Mouse (Mus musculus): ENCODE measurements around the gene Dennd4a. TPM values are rescaled to one million over a fixed set of nuclear protein-coding genes. Genes with fewer than 3 reads are reported as not detected.
A peak's percentile ranks its signal among the peaks of the same experiment; 100 is the strongest.

Gene Dennd4a
- polyA plus RNA-seq, 1 experiment from 2014 or later = 7.9 TPM

DNA sequence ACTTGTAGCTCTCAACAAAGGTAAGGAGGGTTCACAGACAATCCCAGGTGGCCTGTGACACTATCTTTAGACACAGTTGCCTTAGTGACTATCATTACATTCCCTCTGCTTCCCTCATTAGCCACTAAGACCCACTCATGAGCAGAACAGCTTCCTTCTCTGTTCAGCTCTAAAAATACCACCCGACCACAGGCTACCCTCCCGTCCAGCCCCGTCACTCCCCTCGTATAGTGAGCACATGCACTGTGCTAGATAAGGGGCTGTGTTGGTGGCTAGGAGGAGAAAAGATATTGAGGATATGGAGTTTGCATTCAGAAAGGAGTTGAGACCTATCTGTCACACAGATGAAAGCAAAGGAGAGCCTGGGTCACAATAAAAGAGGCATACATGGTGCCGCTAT is 127.4 kb downstream of the Dennd4a start:
- no peaks in the 10 kb centered on the region for H3K9me3 ChIP-seq (replicated peaks)
- no peak for DNase-seq (ENCODE audit: low spot score)
- H3K27ac ChIP-seq = no peak overlapping the region
- peaks cover 21% of the 10 kb centered on the region for H3K4me1 ChIP-seq
- H3K4me3 ChIP-seq = no peak overlapping the region
- H3K36me3 ChIP-seq = no peaks in the 10 kb centered on the region
- peaks cover 17% of the 10 kb centered on the region for H3K27me3 ChIP-seq (ENCODE audit: low read depth, poor library complexity, severe bottlenecking)
- WGBS = 84% methylated on average over 5 of the region's 5 CpGs

GRCm38 (mm10) chr9:64939281-64939680 is 128.1 kb downstream of the Dennd4a start:
- Histone ChIP-seq H3K27me3 (ENCODE audit: low read depth, poor library complexity, severe bottlenecking) (peaks cover 25% of the 10 kb centered on the region), H3K4me3 (no peak overlapping the region), H3K27ac (no peak overlapping the region), H3K36me3 (no peaks in the 10 kb centered on the region), H3K4me1 (peaks cover 19% of the 10 kb centered on the region), H3K9me3 (replicated peaks) (no peaks in the 10 kb centered on the region)
- 69% methylated on average over 4 of the region's 4 CpGs for WGBS
- no peak for DNase-seq (ENCODE audit: low spot score)

GRCm38 (mm10) chr9:64939790-64940189 is 128.7 kb downstream of the Dennd4a start:
- no peak for DNase-seq (ENCODE audit: low spot score)
- Histone ChIP-seq H3K27me3 (ENCODE audit: low read depth, poor library complexity, severe bottlenecking) (peaks cover 30% of the 10 kb centered on the region), H3K4me3 (no peak overlapping the region), H3K9me3 (replicated peaks) (no peaks in the 10 kb centered on the region), H3K27ac (no peak overlapping the region), H3K4me1 (peaks cover 17% of the 10 kb centered on the region), H3K36me3 (no peaks in the 10 kb centered on the region)
- WGBS = 91% methylated on average over 2 of the region's 2 CpGs

- H3K4me3 ChIP-seq = no peak overlapping the region
- DNase-seq (ENCODE audit: low spot score) = no peak
- H3K27me3 ChIP-seq (ENCODE audit: low read depth, poor library complexity, severe bottlenecking) = peaks cover 34% of the 10 kb centered on the region
- no peak overlapping the region for H3K27ac ChIP-seq
- H3K9me3 ChIP-seq (replicated peaks) = no peaks in the 10 kb centered on the region
- H3K4me1 ChIP-seq = peaks cover 15% of the 10 kb centered on the region
- WGBS = 67% methylated on average over 11 of the region's 11 CpGs
- H3K36me3 ChIP-seq = no peaks in the 10 kb centered on the region
Observed at GRCm38 (mm10) chr9:64940731-64941346, 129.7 kb downstream of the Dennd4a start.

DNA sequence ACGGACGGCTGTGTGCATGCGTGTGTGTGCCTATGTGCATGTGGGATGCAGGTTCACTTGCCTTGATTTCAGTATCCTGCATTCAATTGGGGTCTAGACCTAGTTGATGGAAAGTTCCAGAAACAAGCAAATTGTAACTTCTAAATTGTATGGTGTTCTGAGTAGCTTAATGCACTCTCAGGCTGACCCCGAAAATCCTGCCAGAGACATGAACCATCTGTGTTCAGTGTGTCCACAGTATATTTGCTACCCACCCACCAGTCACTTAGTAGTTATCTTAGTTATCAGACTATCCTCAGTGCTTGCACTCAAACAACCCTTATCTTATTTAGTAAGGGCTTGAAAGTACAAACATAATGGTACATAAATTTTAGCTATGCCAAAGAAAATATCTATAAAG is 130.5 kb downstream of the Dennd4a start:
- Histone ChIP-seq H3K4me3 (no peak overlapping the region), H3K4me1 (peaks cover 21% of the 10 kb centered on the region), H3K27me3 (ENCODE audit: low read depth, poor library complexity, severe bottlenecking) (peaks cover 32% of the 10 kb centered on the region), H3K27ac (no peak overlapping the region), H3K9me3 (replicated peaks) (no peaks in the 10 kb centered on the region), H3K36me3 (no peaks in the 10 kb centered on the region)
- DNase-seq (ENCODE audit: low spot score) = no peak
- WGBS = 93% methylated on average over 4 of the region's 4 CpGs

DNA sequence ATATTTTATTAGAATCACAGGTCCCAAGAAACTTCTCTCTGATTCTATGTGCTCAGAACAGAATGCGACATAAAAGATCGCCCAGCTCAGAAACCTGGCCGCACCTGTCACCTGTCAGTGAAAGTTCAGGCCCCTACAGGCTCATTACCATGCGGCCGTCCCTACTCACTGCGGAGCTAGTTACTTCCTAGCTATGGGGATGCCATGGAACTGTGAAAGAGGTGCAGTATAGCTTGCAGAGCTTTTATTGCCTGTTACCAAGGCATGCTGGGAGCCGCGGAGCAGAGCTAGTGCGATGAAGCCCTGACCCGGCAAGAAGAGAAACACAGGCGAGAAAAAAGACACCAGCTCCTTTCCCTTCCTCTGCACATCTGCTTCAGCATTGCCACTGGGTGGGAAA is 132.9 kb downstream of the Dennd4a start:
- DNase-seq (ENCODE audit: low spot score) = no peak
- Histone ChIP-seq H3K27me3 (ENCODE audit: low read depth, poor library complexity, severe bottlenecking) (peaks cover 49% of the 10 kb centered on the region), H3K4me3 (peak overlapping the region; percentile 32; the same call in 1 of the 2 replicates)

GRCm38 (mm10) chr9:64947483-64948095 is 136.4 kb downstream of the Dennd4a start:
- no peak for DNase-seq (ENCODE audit: low spot score)
- WGBS = 90% methylated on average over 9 of the region's 9 CpGs
- Histone ChIP-seq H3K36me3 (no peaks in the 10 kb centered on the region), H3K4me1 (peaks cover 16% of the 10 kb centered on the region), H3K27me3 (ENCODE audit: low read depth, poor library complexity, severe bottlenecking) (peaks cover 80% of the 10 kb centered on the region), H3K4me3 (no peak overlapping the region), H3K27ac (no peak overlapping the region), H3K9me3 (replicated peaks) (no peaks in the 10 kb centered on the region)

More for the DNA sequence above, 132.9 kb downstream of the Dennd4a start:
- no peak overlapping the region for H3K27ac ChIP-seq
- no peaks in the 10 kb centered on the region for H3K36me3 ChIP-seq
- peaks cover 21% of the 10 kb centered on the region for H3K4me1 ChIP-seq
- H3K9me3 ChIP-seq (replicated peaks) = no peaks in the 10 kb centered on the region
- WGBS = 12% methylated on average over 11 of the region's 11 CpGs

GRCm38 (mm10) chr9:64951161-64951657 is 140.1 kb downstream of the Dennd4a start, which contains the start of gene Slc24a1:
Gene Slc24a1, minus strand, starts transcription at chr9:64951607.
- H3K4me3 ChIP-seq = no peak within 1 kb of the TSS
- peaks cover 7% of the 10 kb centered on the region; the same call in 1 of the 2 replicates for H3K4me1 ChIP-seq
- WGBS = 37% methylated on average over 11 of the region's 11 CpGs
- no peaks in the 10 kb centered on the region for H3K9me3 ChIP-seq (replicated peaks)
- H3K36me3 ChIP-seq = no peaks in the 10 kb centered on the region
- no peak for DNase-seq (ENCODE audit: low spot score)
- H3K27ac ChIP-seq = no peak within 1 kb of the TSS
- peaks cover 74% of the 10 kb centered on the region for H3K27me3 ChIP-seq (ENCODE audit: low read depth, poor library complexity, severe bottlenecking)

DNA sequence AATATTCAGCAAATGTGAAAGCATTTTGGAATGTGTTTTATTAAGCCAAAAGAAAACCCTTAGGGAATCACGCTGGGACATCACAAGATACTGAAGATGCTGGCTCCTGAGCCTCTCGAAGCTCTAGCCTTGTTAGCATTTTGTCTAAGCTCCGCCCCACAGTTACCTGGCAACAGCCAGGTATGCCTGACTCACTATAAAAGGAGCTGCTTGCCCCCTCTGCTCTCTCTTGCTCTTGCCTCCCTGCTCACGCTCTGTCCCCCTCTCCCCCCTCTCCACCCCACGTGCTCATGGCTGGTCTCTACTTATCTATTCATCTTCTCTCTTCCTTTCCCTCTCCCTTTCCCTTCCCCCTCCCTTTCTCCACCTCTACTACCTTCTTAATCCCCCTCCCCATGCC is 140.9 kb downstream of the Dennd4a start:
- Histone ChIP-seq H3K4me3 (no peak overlapping the region), H3K9me3 (replicated peaks) (no peaks in the 10 kb centered on the region), H3K27ac (no peak overlapping the region), H3K27me3 (ENCODE audit: low read depth, poor library complexity, severe bottlenecking) (peaks cover 73% of the 10 kb centered on the region), H3K36me3 (no peaks in the 10 kb centered on the region), H3K4me1 (0 out of 2 replicates have a peak, but pooled peaks cover 4% of the 10 kb centered on the region)
- no peak for DNase-seq (ENCODE audit: low spot score)
- WGBS = 14% methylated on average over 5 of the region's 5 CpGs

- H3K9me3 ChIP-seq (replicated peaks) = no peaks in the 10 kb centered on the region
- WGBS = 86% methylated on average over 7 of the region's 7 CpGs
- H3K4me1 ChIP-seq = 0 out of 2 replicates have a peak, but pooled peaks cover 4% of the 10 kb centered on the region
- no peak overlapping the region for H3K27ac ChIP-seq
- H3K36me3 ChIP-seq = no peaks in the 10 kb centered on the region
- peaks cover 64% of the 10 kb centered on the region for H3K27me3 ChIP-seq (ENCODE audit: low read depth, poor library complexity, severe bottlenecking)
- H3K4me3 ChIP-seq = no peak overlapping the region
- DNase-seq (ENCODE audit: low spot score) = no peak
Observed at GRCm38 (mm10) chr9:64953190-64953589, 142.1 kb downstream of the Dennd4a start.

- Histone ChIP-seq H3K27ac (0 out of 2 replicates have a peak overlapping the region, but pooled peaks have one; percentile 11), H3K4me3 (no peak overlapping the region)
- WGBS = 33% methylated on average over 12 of the region's 12 CpGs
Observed at GRCm38 (mm10) chr9:64956337-64956736, 145.2 kb downstream of the Dennd4a start.

GRCm38 (mm10) chr9:64957276-64957675 is 146.1 kb downstream of the Dennd4a start:
- H3K4me3 ChIP-seq = no peak overlapping the region
- 91% methylated on average over 3 of the region's 3 CpGs for WGBS
- H3K4me1 ChIP-seq = peaks cover 20% of the 10 kb centered on the region
- DNase-seq (ENCODE audit: low spot score) = no peak
- peaks cover 7% of the 10 kb centered on the region for H3K36me3 ChIP-seq
- no peak overlapping the region for H3K27ac ChIP-seq
- H3K9me3 ChIP-seq (replicated peaks) = no peaks in the 10 kb centered on the region
- H3K27me3 ChIP-seq (ENCODE audit: low read depth, poor library complexity, severe bottlenecking) = peaks cover 24% of the 10 kb centered on the region

More at GRCm38 (mm10) chr9:64956337-64956736, 145.2 kb downstream of the Dennd4a start:
- H3K27me3 ChIP-seq (ENCODE audit: low read depth, poor library complexity, severe bottlenecking) = peaks cover 33% of the 10 kb centered on the region
- peaks cover 14% of the 10 kb centered on the region for H3K4me1 ChIP-seq
- DNase-seq (ENCODE audit: low spot score) = no peak
- H3K9me3 ChIP-seq (replicated peaks) = no peaks in the 10 kb centered on the region
- no peaks in the 10 kb centered on the region for H3K36me3 ChIP-seq
